ENCODE assay signal across 8 mouse cellular contexts in genomic region chr2:167350126-167350650, GRCm38 (mm10). TPM values are rescaled to one million over a fixed set of nuclear protein-coding genes. Genes with fewer than 3 reads are reported as not detected.
DNase-seq lines count a peak whose midpoint lies in the region; ATAC-seq and TF ChIP-seq lines count a peak whose summit lies in the region.

No protein-coding gene starts in this region.

- DNase-seq in cerebellum, adult 2 months, result peak; percentile 17 to 28
- DNase-seq in cerebellum, postnatal 14 days, result no peak
- DNase-seq in limb, embryonic 10.5 days (ENCODE audit: low spot score), result no peak
- no peak for DNase-seq in urinary bladder, postnatal 25 days (ENCODE audit: low spot score)
- no peak for DNase-seq in left cerebral cortex, adult 9 months (ENCODE audit: low spot score in 2 of 2)

- peak overlapping the region; percentile 82 for H3K4me2 ChIP-seq in neural tube, embryonic 12.5 days (replicated peaks)

- H3K27ac ChIP-seq in cerebellum, adult 2 months (ENCODE audit: insufficient read depth, low read length), result no peak overlapping the region
- no peak overlapping the region for H3K27ac ChIP-seq in limb, embryonic 10.5 days
- H3K27ac ChIP-seq in neural tube, embryonic 12.5 days, result no peak overlapping the region

- H3K36me3 ChIP-seq in megakaryocyte, embryonic 14.5 days (replicated peaks; ENCODE audit: low read length), result no peaks in the 10 kb centered on the region
- H3K36me3 ChIP-seq in limb, embryonic 10.5 days, result no peaks in the 10 kb centered on the region
- no peaks in the 10 kb centered on the region for H3K36me3 ChIP-seq in neural tube, embryonic 12.5 days

- no peak for ATAC-seq in megakaryocyte, adult 5-6 weeks (ENCODE audit: poor library complexity, severe bottlenecking)
- ATAC-seq in neural tube, embryonic 12.5 days (ENCODE audit: low FRiP score, low read depth), result no peak

- no peaks in the 10 kb centered on the region; the same call in 1 of the 2 replicates for H3K4me1 ChIP-seq in cerebellum, adult 2 months (ENCODE audit: control insufficient read depth, insufficient read depth, low read length)
- H3K4me1 ChIP-seq in megakaryocyte, embryonic 14.5 days, result peaks cover 63% of the 10 kb centered on the region
- H3K4me1 ChIP-seq in limb, embryonic 10.5 days, result peaks cover 36% of the 10 kb centered on the region
- peaks cover 14% of the 10 kb centered on the region for H3K4me1 ChIP-seq in neural tube, embryonic 12.5 days

- 71% methylated on average over 8 of the region's 8 CpGs for WGBS in cerebellum, adult 2 months
- WGBS in limb, embryonic 10.5 days, result 66% methylated on average over 8 of the region's 8 CpGs
- WGBS in neural tube, embryonic 12.5 days, result 64% methylated on average over 8 of the region's 8 CpGs

- peak overlapping the region; percentile 88 for H3K4me3 ChIP-seq in cerebellum, adult 2 months (replicated peaks; ENCODE audit: insufficient read depth, low read depth, low read length)
- H3K4me3 ChIP-seq in megakaryocyte, embryonic 14.5 days (replicated peaks), result peak overlapping the region; percentile 57
- H3K4me3 ChIP-seq in limb, embryonic 10.5 days, result peak overlapping the region; percentile 84; the same call in 1 of the 2 replicates
- H3K4me3 ChIP-seq in neural tube, embryonic 12.5 days, result peak overlapping the region; percentile 80; the same call in 1 of the 2 replicates

- no peaks in the 10 kb centered on the region for H3K27me3 ChIP-seq in cerebellum, adult 2 months (ENCODE audit: control insufficient read depth, insufficient read depth, low read length)
- H3K27me3 ChIP-seq in megakaryocyte, embryonic 14.5 days (replicated peaks), result peaks cover 22% of the 10 kb centered on the region
- H3K27me3 ChIP-seq in limb, embryonic 10.5 days (ENCODE audit: low read depth, poor library complexity, severe bottlenecking), result peaks cover 14% of the 10 kb centered on the region
- no peaks in the 10 kb centered on the region for H3K27me3 ChIP-seq in neural tube, embryonic 12.5 days (replicated peaks)

- no peak for TF ChIP-seq POLR2A in cerebellum, adult 2 months (IDR thresholded peaks at IDR 0.05; ENCODE audit: borderline replicate concordance, insufficient read depth, low read length)

- H3K9ac ChIP-seq in neural tube, embryonic 12.5 days, result no peak overlapping the region

- H3K9me3 ChIP-seq in megakaryocyte, embryonic 14.5 days, result peaks cover 3% of the 10 kb centered on the region; the same call in 1 of the 2 replicates
- H3K9me3 ChIP-seq in limb, embryonic 10.5 days (replicated peaks), result no peaks in the 10 kb centered on the region
- H3K9me3 ChIP-seq in neural tube, embryonic 12.5 days, result no peaks in the 10 kb centered on the region

- no peak for TF ChIP-seq CTCF in cerebellum, adult 2 months (IDR thresholded peaks at IDR 0.05; ENCODE audit: borderline replicate concordance, insufficient read depth, low read depth, low read length)

RNA-seq across cellular contexts. Expression of gene B4galt5, which starts 1.2 kb away (rescaled TPM):
- polyA plus RNA-seq in cerebellum, adult 2 months (2012; rRNA removed), result 53.5 and 59.4 TPM in 2 replicates
- polyA plus RNA-seq in megakaryocyte, embryonic 14.5 days (2012; ENCODE audit: insufficient read depth, low replicate concordance), result 3.7 and 4.1 TPM in 2 replicates
- total RNA-seq in megakaryocyte, adult 5-6 weeks (2015), result 62.5 and 80.6 TPM in 2 replicates
- total RNA-seq in megakaryocyte, adult 5-6 weeks (2017), result 52.4 and 67.3 TPM in 2 replicates
- 10.3 and 11.3 TPM in 2 replicates for polyA plus RNA-seq in limb, embryonic 10.5 days (2016; fragmentation: Nextera tagmentation; extraction: Ambion mirVana)
- 24.4 and 25.5 TPM in 2 replicates for polyA plus RNA-seq in neural tube, embryonic 12.5 days (2016; fragmentation: Nextera tagmentation; extraction: Ambion mirVana)

Comparison
In these comparisons a context has a peak if more than half of its experiments do, and no peak if none do; other contexts are left out.
1. DNase-seq: peak in cerebellum, adult 2 months (2 of 2); none in cerebellum, postnatal 14 days (0 of 2), limb, embryonic 10.5 days (single experiment), urinary bladder, postnatal 25 days (single experiment) and left cerebral cortex, adult 9 months (0 of 2).
2. Peak in every context shown above with its lines, with median percentiles within 50 percentile points of each other: H3K4me3 ChIP-seq.